Mouse (Mus musculus) retina, adult 2 months (tissue): Measurements from ENCODE around the gene Rabepk.
"Not testable (repeated sequence)": the region's sequence is repeated elsewhere in the genome, so short reads cannot be mapped to it uniquely, and the experiment has no call there.

Source experiments
- DNase-seq: peaks from one replicate; pipeline ENCODE4 v3.0.0-alpha.2; 2012; ENCODE audit warnings: low read depth, low spot score

Rabepk gene

DNA sequence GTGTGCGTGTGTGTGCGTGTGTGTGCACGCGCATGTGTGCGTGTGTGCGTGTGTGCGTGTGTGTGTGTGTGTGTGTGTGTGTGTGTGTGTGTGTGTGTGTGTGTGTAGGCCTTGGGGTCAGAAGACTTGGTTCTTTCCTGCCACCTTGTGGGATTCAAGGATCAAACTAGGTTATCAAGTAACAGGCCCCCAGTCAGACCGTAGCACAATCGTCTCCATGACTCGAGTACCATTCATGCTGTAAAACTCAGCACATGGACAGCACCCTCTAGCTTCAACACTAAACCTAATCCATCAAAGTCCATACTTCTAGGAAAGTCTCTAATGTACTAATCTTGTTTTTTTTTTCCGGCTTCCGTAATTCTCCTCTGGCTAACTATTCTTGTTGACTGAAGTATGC, 34.9 kb downstream of the Rabepk start:
- DNase-seq: no peak

DNA sequence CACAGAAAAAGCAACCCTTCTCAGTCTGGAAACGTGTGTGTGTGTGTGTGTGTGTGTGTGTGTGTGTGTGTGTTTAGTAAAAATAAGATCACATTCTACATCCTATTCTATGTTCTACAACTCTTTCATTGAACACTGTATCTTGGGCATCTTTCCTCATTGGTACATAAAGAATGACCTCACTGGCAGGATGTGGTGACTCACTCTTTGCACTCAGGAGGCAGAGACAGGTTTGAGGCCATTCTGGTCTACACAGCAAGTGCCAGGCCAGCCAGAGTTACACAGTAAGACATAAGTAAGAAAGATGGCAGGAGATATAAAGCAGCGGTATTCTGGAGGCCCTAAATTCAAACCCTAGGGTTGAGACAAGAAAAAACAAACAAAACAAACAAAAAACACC, 36.8 kb downstream of the Rabepk start:
- DNase-seq: no peak

- DNase-seq: no peak
These were observed 37.5 kb downstream of the Rabepk start for GRCm38 (mm10) chr2:34762174-34762573.

- DNase-seq: not testable (repeated sequence)
These were observed 38.4 kb downstream of the Rabepk start for GRCm38 (mm10) chr2:34761272-34761671.

- DNase-seq: no peak
These were observed 42.4 kb downstream of the Rabepk start for GRCm38 (mm10) chr2:34757341-34757740.

DNA sequence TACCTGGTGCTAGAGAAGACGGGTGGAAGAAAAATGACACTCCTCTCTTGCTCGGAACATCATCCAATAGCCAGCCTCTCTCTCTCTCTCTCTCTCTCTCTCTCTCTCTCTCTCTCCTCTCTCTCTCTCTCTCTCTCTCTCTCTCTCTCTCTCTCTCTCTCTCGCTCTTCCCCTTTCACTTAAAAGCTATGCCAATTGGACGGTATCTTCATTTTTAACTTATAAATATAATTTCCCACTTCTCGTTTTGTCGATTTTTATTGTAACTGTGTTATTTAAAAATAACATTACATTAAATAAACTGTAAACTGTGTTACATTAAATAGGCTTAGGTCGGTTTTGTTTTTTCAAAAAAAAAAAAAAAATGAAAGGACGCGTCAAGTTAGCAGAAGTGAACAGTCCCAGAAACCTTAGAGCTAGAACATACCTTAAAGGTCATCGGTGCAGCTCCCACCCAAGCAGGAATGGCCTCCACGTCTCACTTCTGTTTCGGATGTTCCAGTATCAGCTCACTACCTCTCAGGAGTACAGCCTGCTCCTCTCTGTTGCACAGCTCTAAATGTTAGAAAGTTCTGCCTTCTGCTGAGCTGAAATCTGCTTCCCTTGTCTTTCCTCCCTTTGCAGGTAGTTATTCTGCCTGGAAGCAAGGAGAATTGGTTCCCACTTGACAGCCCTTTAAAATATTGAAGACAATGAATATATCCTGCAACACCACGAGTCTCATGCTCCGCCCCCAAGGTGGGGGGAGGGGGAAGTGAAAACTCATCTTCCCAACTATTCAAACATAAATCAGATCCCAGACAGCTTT, 45.0 kb downstream of the Rabepk start, which contains the start of gene Gapvd1:
Gene Gapvd1, minus strand, starts transcription at position 682 of the 808 bp plus-strand sequence.
- no peak for DNase-seq

- peak; percentile 74 for DNase-seq
These were observed 45.7 kb downstream of the Rabepk start for GRCm38 (mm10) chr2:34753811-34754550.

GRCm38 (mm10) chr2:34750245-34750644, 49.5 kb downstream of the Rabepk start:
- DNase-seq: no peak

DNA sequence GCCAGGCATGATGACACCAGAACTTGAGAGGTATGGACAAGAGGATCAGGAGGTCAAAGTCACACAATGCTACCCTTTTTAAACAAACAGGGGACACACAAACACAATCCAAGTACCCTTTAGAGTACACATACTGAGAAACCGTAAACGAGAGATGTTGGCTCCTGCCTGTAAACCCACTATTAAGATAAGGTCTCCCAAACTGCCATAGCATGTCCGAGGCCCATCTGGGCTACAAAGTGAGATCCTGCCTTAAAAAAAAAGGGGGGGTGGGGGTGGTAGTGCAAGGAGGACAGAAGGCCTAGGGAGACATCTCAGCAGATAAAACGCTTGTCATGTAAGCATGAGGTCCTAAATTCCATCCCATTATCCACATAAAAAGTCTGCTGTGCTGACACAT, 51.2 kb downstream of the Rabepk start:
- DNase-seq: no peak

GRCm38 (mm10) chr2:34745673-34746072, 54.0 kb downstream of the Rabepk start:
- no peak for DNase-seq

- DNase-seq: no peak
These were observed 55.2 kb downstream of the Rabepk start for GRCm38 (mm10) chr2:34744476-34744875.

GRCm38 (mm10) chr2:34742675-34743074, 57.0 kb downstream of the Rabepk start:
- no peak for DNase-seq

- no peak for DNase-seq
These were observed 58.1 kb downstream of the Rabepk start for GRCm38 (mm10) chr2:34741390-34742159.

DNA sequence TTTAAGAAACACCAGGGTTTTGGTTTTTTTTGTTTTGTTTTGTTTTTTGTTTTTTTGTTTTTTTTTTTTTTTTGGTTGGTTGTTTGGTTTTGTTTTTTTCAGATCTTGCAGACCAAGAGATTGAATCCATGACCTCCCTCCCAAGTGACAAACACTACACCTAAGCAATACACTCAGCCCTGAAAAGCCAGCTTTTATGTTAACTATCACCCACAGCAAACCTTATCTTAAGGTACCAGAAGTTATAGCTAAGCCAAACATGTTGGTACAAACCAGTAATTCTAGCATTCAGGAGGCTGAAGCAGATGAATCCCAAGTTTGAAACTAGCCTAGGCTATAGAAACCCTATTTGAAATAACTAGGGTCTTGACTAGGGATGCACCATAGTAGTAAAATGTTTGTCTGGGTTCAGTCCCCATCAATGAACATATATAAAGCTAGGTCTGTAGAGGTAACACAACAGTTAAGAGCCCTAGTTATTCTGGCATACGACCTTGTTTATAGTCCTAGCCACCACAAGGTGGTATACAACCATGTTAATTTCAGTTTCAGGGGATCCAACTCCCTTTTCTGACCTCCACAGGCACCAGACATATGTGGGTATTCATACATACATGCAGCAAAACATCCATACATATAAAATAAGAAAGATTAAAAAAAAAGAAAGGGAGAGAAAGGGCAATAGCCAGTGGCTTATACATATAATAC, 59.9 kb downstream of the Rabepk start:
- DNase-seq: no peak

GRCm38 (mm10) chr2:34737911-34738310, 61.8 kb downstream of the Rabepk start:
- DNase-seq: no peak

- DNase-seq: no peak
These were observed 63.1 kb downstream of the Rabepk start for GRCm38 (mm10) chr2:34736626-34737025.
